Mouse (Mus musculus) sigmoid colon, adult 10 weeks (tissue): ENCODE data around the gene Hint3. TPM values are rescaled to one million over a fixed set of nuclear protein-coding genes. Genes with fewer than 3 reads are reported as not detected.

ENCODE experiments used
- polyA plus RNA-seq: library from polyadenylated mRNA; stranded (reverse); fragments of 350-450 nt; fragmentation: Illumina TruSeq; extraction: RNeasy Lipid Tissue Mini Kit (QIAGEN cat#74804); gene quantifications from one replicate; pipeline ENCODE4 v1.2.3, GENCODE M21; 2014; ENCODE audit warnings: low read depth, low replicate concordance

The Hint3 gene
- 123 TPM for polyA plus RNA-seq

DNA sequence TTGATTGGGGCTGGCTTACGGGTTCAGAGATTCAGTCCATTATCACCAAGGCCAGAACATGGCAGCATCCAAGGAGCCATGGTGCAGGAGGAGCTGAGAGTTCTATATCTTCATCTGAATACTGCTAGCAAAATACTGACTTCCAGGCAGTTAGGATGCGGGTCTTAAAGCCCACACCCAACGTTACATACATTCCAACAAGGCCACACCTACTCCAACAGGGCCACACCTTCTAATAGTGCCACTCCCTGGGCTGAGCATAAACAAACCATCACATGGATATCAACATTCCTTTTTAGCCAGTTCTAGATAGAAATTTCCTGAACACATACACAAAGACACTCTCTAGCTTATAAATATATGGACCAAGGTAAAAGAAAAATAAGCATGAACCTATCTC lies at the start of gene Hint3:
Gene Hint3, minus strand, starts transcription at position 120 of the 400 bp plus-strand sequence.

GRCm38 (mm10) chr10:30600542-30600966 lies 28.9 kb downstream of the Hint3 start, which contains the start of gene Trmt11:
TSS of gene Trmt11 (minus strand) at chr10:30600749.

Other genes starting within 250 kb of the Hint3 start
- gene Trmt11, start 28.9 kb downstream of the Hint3 start, polyA plus RNA-seq: 38.1 TPM
- 81.0 TPM for gene Ncoa7, start 173.7 kb upstream of the Hint3 start, polyA plus RNA-seq
- gene Hey2, start 213.2 kb upstream of the Hint3 start, polyA plus RNA-seq: 5.3 TPM